Mouse (Mus musculus): ENCODE results near the gene Hist2h2ac.

DNA sequence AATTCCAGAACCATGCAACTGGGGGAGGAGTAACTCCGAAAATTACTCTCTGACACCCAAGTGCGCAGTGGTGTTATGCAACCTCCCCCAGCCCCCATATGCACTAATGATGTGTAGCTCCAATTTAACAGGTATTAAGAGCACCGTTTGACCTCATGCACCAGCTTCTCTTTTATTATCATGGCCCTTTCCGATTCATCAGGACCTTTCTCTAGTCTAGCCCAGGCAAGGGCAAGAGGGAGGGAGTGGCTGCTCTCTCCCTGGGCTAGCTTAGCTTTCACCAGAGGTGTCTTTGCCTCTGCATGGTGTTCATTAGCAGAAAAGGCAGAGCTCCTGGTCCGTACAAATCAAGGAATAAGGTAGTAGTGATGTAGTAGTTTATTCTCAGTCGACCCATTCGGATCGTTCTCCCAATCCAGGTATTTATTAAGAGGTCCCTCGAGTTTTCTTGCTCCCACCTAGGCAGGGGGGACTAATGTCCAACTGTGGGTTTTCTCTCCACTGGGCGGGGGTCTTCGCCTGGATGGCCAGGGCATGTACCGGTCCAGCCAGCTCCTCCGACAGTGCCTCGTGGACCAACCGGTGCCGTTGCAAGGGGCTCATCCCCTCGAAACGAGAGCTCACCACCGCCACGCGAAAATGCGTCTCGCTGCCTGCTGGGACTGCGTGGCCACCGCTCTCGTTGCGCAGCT lies 24.1 kb downstream of the Hist2h2ac start:
- TF ChIP-seq POLR2A (IDR thresholded peaks at IDR 0.05; ENCODE audit: insufficient read length, low read depth) (no peak), POLR2AphosphoS2 (IDR thresholded peaks at IDR 0.05; ENCODE audit: insufficient read length, low read depth) (no peak), E2F4 (IDR thresholded peaks at IDR 0.05; ENCODE audit: insufficient read depth) (no peak), REST (IDR thresholded peaks at IDR 0.05; ENCODE audit: insufficient read depth, insufficient read length) (no peak), USF1 (IDR thresholded peaks at IDR 0.05; ENCODE audit: low read depth) (no peak), MYOG (IDR thresholded peaks at IDR 0.05; ENCODE audit: control insufficient read depth in 1 of 3, insufficient read depth in 1 of 3, insufficient read length in 2 of 3, low read depth in 2 of 3) (no peak), CEBPB (IDR thresholded peaks at IDR 0.05; ENCODE audit: insufficient read depth, poor library complexity, severe bottlenecking) (no peak), TCF12 (IDR thresholded peaks at IDR 0.05; ENCODE audit: insufficient read depth, poor library complexity, severe bottlenecking) (no peak), MYOD1 (IDR thresholded peaks at IDR 0.05; ENCODE audit: control insufficient read depth in 1 of 3, insufficient read length in 2 of 3, low read depth in 2 of 3) (no peak), MAX (IDR thresholded peaks at IDR 0.05; ENCODE audit: low read depth) (no peak)

Measured in myocyte (in vitro differentiated cells).